Comparison of ENCODE assay signal across 10 mouse cellular contexts in genomic region chr5:139546771-139547420, GRCm38 (mm10). TPM values are rescaled to one million over a fixed set of nuclear protein-coding genes. Genes with fewer than 3 reads are reported as not detected.
DNase-seq lines count a peak whose midpoint lies in the region; ATAC-seq lines count a peak whose summit lies in the region.
"Had no signal": no experiment of that assay in that cellular context is flagged by ENCODE, and none has a peak within 500 bp of the region (broad histone marks: within the 10 kb centered on the region; RNA-seq: fewer than 3 reads in every experiment).

No protein-coding gene starts in this region.

- no peaks in the 10 kb centered on the region for H3K36me3 ChIP-seq in lung, embryonic 16.5 days (ENCODE audit: control insufficient read depth, insufficient read depth, low read length)
- no peaks in the 10 kb centered on the region for H3K36me3 ChIP-seq in hindbrain, embryonic 15.5 days
- H3K36me3 ChIP-seq in neural tube, embryonic 13.5 days: no peaks in the 10 kb centered on the region
- H3K36me3 ChIP-seq: liver, embryonic 15.5 days had no signal

- under 1% methylated on average over 43 of the region's 68 CpGs for WGBS in lung, embryonic 16.5 days
- WGBS in hindbrain, embryonic 15.5 days: under 1% methylated on average over 64 of the region's 68 CpGs
- under 1% methylated on average over 68 of the region's 68 CpGs for WGBS in neural tube, embryonic 13.5 days

- 0 out of 2 replicates have a peak, but pooled peaks have one; percentile 19 for ATAC-seq in lung, embryonic 16.5 days (ENCODE audit: low read depth)
- no peak for ATAC-seq in hindbrain, embryonic 15.5 days (ENCODE audit: low FRiP score, low read depth)
- no peak for ATAC-seq in neural tube, embryonic 13.5 days (ENCODE audit: low read depth)
- ATAC-seq: activated CD4-positive, CD25-positive, alpha-beta regulatory T cell, adult 4 months had no signal

- no peak overlapping the region for H3K9ac ChIP-seq in lung, embryonic 16.5 days (ENCODE audit: low read length)
- H3K9ac ChIP-seq in hindbrain, embryonic 15.5 days: peak overlapping the region; percentile 62
- peak overlapping the region; percentile 90 for H3K9ac ChIP-seq in neural tube, embryonic 13.5 days
- H3K9ac ChIP-seq: liver, embryonic 15.5 days had no signal

- peaks cover 95% of the 10 kb centered on the region for H3K27me3 ChIP-seq in lung, embryonic 16.5 days (ENCODE audit: control insufficient read depth, insufficient read depth, low read depth, low read length)
- peaks cover 17% of the 10 kb centered on the region; the same call in 1 of the 2 replicates for H3K27me3 ChIP-seq in hindbrain, embryonic 15.5 days
- H3K27me3 ChIP-seq in neural tube, embryonic 13.5 days: peaks cover 82% of the 10 kb centered on the region

- H3K4me2 ChIP-seq in lung, embryonic 16.5 days (ENCODE audit: low read depth, low read length): no peak overlapping the region
- H3K4me2 ChIP-seq in hindbrain, embryonic 15.5 days: peak overlapping the region; percentile 52
- peak overlapping the region; percentile 71 for H3K4me2 ChIP-seq in neural tube, embryonic 13.5 days
- H3K4me2 ChIP-seq: liver, embryonic 15.5 days had no signal

- H3K4me1 ChIP-seq in lung, embryonic 16.5 days (replicated peaks; ENCODE audit: control insufficient read depth, insufficient read depth, low read length): peaks cover 4% of the 10 kb centered on the region; the same call in 1 of the 2 replicates
- H3K4me1 ChIP-seq in hindbrain, embryonic 15.5 days (replicated peaks): peaks cover 20% of the 10 kb centered on the region
- H3K4me1 ChIP-seq in neural tube, embryonic 13.5 days (replicated peaks): peaks cover 72% of the 10 kb centered on the region
- H3K4me1 ChIP-seq: liver, embryonic 15.5 days had no signal

- no peak overlapping the region for H3K4me3 ChIP-seq in lung, embryonic 16.5 days (ENCODE audit: low read length)
- peak overlapping the region; percentile 54 for H3K4me3 ChIP-seq in hindbrain, embryonic 15.5 days
- peak overlapping the region; percentile 63 for H3K4me3 ChIP-seq in neural tube, embryonic 13.5 days
- H3K4me3 ChIP-seq: liver, embryonic 15.5 days had no signal

- H3K27ac ChIP-seq in lung, embryonic 16.5 days (ENCODE audit: low read length): no peak overlapping the region
- H3K27ac ChIP-seq in hindbrain, embryonic 15.5 days (replicated peaks): peak overlapping the region; percentile 80
- peak overlapping the region; percentile 97 for H3K27ac ChIP-seq in neural tube, embryonic 13.5 days (replicated peaks)
- H3K27ac ChIP-seq: liver, embryonic 15.5 days had no signal

- DNase-seq in cerebellum, adult 11 months: peak; percentile 65
- no peak for DNase-seq in cerebellum, adult 9-10 months
- DNase-seq in lung, postnatal 14 days: no peak
- no peak for DNase-seq in retina, postnatal 1 day
- DNase-seq in urinary bladder, postnatal 4 days (ENCODE audit: low spot score in 2 of 2): no peak

- H3K9me3 ChIP-seq in lung, embryonic 16.5 days (ENCODE audit: control insufficient read depth, low read length): no peaks in the 10 kb centered on the region
- no peaks in the 10 kb centered on the region for H3K9me3 ChIP-seq in hindbrain, embryonic 15.5 days
- H3K9me3 ChIP-seq in neural tube, embryonic 13.5 days: no peaks in the 10 kb centered on the region
- H3K9me3 ChIP-seq: liver, embryonic 15.5 days had no signal

RNA-seq across cellular contexts. Expression of gene Uncx, which starts 3.6 kb away (rescaled TPM):
- polyA plus RNA-seq in lung, embryonic 16.5 days (2015; fragmentation: Nextera tagmentation; extraction: Ambion mirVana): 0.08 TPM in 1 of 2 replicates, not detected in the other
- polyA plus RNA-seq in hindbrain, embryonic 15.5 days (2015; fragmentation: Nextera tagmentation; extraction: Ambion mirVana): 35.9 and 47.3 TPM in 2 replicates
- 43.3 and 46.4 TPM in 2 replicates for polyA plus RNA-seq in neural tube, embryonic 13.5 days (2015; fragmentation: Nextera tagmentation; extraction: Ambion mirVana)
- polyA plus RNA-seq: activated CD4-positive, CD25-positive, alpha-beta regulatory T cell, adult 4 months; liver, embryonic 15.5 days had no signal

Comparison
In these comparisons a context has a peak if more than half of its experiments do, and no peak if none do; other contexts are left out.
1. RNA of gene Uncx, which starts 3.6 kb away (polyA plus RNA-seq): 35.9 to 47.3 TPM in hindbrain, embryonic 15.5 days and 43.3 to 46.4 TPM in neural tube, embryonic 13.5 days; 0.08 TPM in lung, embryonic 16.5 days; every median in the first group is over 10 times any median in the second.